Mouse (Mus musculus) small intestine, adult 2 months (tissue): Measurements from ENCODE around the gene Cpsf6.

ENCODE experiments used
- CTCF ChIP-seq: fragments of 200-500 bp; IDR thresholded peaks from 2 replicates; pipeline ENCODE4 v1.5.1; 2012; ENCODE audit warnings: low read depth, mild to moderate bottlenecking, control low read depth, inconsistent platforms, low read length, moderate library complexity, mixed read lengths; ENCODE audit not compliant: insufficient replicate concordance, insufficient read length; ENCODE audit errors: extremely low read depth
- POLR2A ChIP-seq: fragments of 200-500 bp; IDR thresholded peaks from 2 replicates; pipeline ENCODE4 v1.6.1; 2012; ENCODE audit warnings: low read depth, mild to moderate bottlenecking, control low read depth, inconsistent platforms, low read length, moderate library complexity

- TF ChIP-seq POLR2A (no peak), CTCF (no peak)
Measured at GRCm38 (mm10) chr10:117342406-117342805, 37.4 kb downstream of the Cpsf6 start.
